Mouse (Mus musculus): ENCODE measurements around the gene Hs1bp3. TPM values are rescaled to one million over a fixed set of nuclear protein-coding genes. Genes with fewer than 3 reads are reported as not detected.

The Hs1bp3 gene
- polyA plus RNA-seq, 2 experiments = 2.3 to 2.4 TPM

DNA sequence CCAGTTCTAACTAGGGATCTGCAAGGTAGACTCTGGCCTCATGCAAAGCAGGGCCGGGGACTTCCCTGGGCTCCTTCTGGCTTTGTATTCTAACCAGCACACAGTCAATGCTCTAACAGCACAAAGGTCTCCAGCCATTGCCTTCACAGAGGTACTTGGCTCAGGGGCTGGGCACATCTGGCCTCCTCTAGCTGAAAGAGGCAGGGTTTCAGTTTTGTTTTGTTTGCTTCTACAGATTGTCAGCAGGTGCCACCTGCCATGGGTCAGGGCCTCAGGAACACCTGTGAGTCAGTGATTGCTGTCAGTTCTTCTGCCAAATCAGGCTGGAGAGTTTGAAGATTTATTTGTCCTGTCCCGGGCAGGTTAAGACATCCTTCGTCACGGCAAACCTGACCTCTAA is 39.8 kb downstream of the Hs1bp3 start:
- H3K9ac ChIP-seq (replicated peaks) = no peak overlapping the region
- TF ChIP-seq CTCF (IDR thresholded peaks at IDR 0.05; ENCODE audit: low read depth) = no peak
- no peak for TF ChIP-seq EP300 (IDR thresholded peaks at IDR 0.05; ENCODE audit: low read depth)
- no peaks in the 10 kb centered on the region for H3K9me3 ChIP-seq (ENCODE audit: control insufficient read depth, low read length)
- ATAC-seq (ENCODE audit: insufficient read depth) (no peak), DNase-seq (ENCODE audit: low read depth in 3 of 3, low spot score in 3 of 3) (no peak)
- 64% methylated on average over 4 of the region's 4 CpGs for WGBS (ENCODE audit: insufficient replicate concordance)
- no peak overlapping the region for H3K4me2 ChIP-seq (ENCODE audit: low read depth)
- no peak overlapping the region for H3K27ac ChIP-seq
- no peak overlapping the region for H3K4me3 ChIP-seq (ENCODE audit: insufficient read depth in 1 of 2, low read depth in 2 of 2, low read length in 2 of 2)
- H3K36me3 ChIP-seq (replicated peaks; ENCODE audit: control insufficient read depth, insufficient read depth, low read depth) = no peaks in the 10 kb centered on the region
- no peaks in the 10 kb centered on the region for H3K27me3 ChIP-seq (ENCODE audit: control insufficient read depth, insufficient read depth, low read length)
- H3K4me1 ChIP-seq (replicated peaks; ENCODE audit: control insufficient read depth in 2 of 2, insufficient read depth in 2 of 2, low read length in 1 of 2) = peaks cover 0 to 7% of the 10 kb centered on the region in 2 experiments; a peak in 2 of 4 replicates

DNA sequence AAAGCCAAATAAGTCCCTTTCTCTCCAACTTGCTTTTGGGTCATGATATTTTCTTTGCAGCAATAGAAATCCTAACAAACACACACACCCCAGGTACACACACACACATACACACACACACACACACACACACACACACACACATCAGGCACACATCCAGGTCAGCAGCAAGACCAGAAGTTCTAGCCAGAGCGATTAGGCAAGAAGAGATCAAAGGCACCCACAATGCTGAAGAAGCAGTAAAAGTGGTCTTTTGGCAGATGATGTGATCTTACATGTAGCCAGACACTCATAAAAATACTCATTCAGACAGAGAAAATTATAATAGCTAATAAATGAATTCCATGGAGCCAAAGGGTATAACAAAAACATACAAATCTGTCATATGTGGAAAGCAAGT is 41.0 kb downstream of the Hs1bp3 start:
- Histone ChIP-seq H3K27ac (no peak overlapping the region), H3K4me2 (ENCODE audit: low read depth) (no peak overlapping the region), H3K9me3 (ENCODE audit: control insufficient read depth, low read length) (no peaks in the 10 kb centered on the region), H3K36me3 (replicated peaks; ENCODE audit: control insufficient read depth, insufficient read depth, low read depth) (no peaks in the 10 kb centered on the region), H3K4me3 (ENCODE audit: insufficient read depth in 1 of 2, low read depth in 2 of 2, low read length in 2 of 2) (no peak overlapping the region), H3K27me3 (ENCODE audit: control insufficient read depth, insufficient read depth, low read length) (no peaks in the 10 kb centered on the region), H3K4me1 (replicated peaks; ENCODE audit: control insufficient read depth in 2 of 2, insufficient read depth in 2 of 2, low read length in 1 of 2) (peaks cover 0 to 7% of the 10 kb centered on the region in 2 experiments; a peak in 2 of 4 replicates), H3K9ac (replicated peaks) (no peak overlapping the region)
- TF ChIP-seq EP300 (IDR thresholded peaks at IDR 0.05; ENCODE audit: low read depth) (no peak), CTCF (IDR thresholded peaks at IDR 0.05; ENCODE audit: low read depth) (no peak)
- DNase-seq (ENCODE audit: low read depth in 3 of 3, low spot score in 3 of 3) (no peak), ATAC-seq (ENCODE audit: insufficient read depth) (no peak)
- 61% methylated on average over 1 of the region's 1 CpGs for WGBS (ENCODE audit: insufficient replicate concordance)

DNA sequence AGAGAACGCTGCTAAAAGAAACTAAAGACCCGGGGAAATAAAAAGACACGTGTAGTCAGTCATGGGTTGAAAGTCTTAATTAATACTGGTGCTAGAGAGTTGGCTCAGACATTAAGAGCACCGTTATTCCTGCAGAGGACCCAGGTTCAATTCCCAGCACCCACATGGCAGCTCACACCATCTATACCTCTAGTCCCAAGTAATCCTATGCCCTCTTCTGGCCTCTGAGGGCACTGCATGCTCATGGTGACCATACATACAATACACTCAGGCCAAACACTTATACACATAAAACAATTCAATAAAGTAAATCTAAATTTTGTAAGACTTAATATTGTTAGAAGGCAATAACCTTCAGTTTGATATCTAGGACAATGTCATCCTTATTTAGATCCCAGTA is 41.8 kb downstream of the Hs1bp3 start:
- H3K9ac ChIP-seq (replicated peaks) = no peak overlapping the region
- DNase-seq (ENCODE audit: low read depth in 3 of 3, low spot score in 3 of 3) (no peak), ATAC-seq (ENCODE audit: insufficient read depth) (no peak)
- H3K36me3 ChIP-seq (replicated peaks; ENCODE audit: control insufficient read depth, insufficient read depth, low read depth) = no peaks in the 10 kb centered on the region
- no peaks in the 10 kb centered on the region for H3K27me3 ChIP-seq (ENCODE audit: control insufficient read depth, insufficient read depth, low read length)
- no peak overlapping the region for H3K27ac ChIP-seq
- peaks cover 0 to 3% of the 10 kb centered on the region in 2 experiments; a peak in 2 of 4 replicates for H3K4me1 ChIP-seq (replicated peaks; ENCODE audit: control insufficient read depth in 2 of 2, insufficient read depth in 2 of 2, low read length in 1 of 2)
- H3K4me2 ChIP-seq (ENCODE audit: low read depth) = no peak overlapping the region
- H3K9me3 ChIP-seq (ENCODE audit: control insufficient read depth, low read length) = no peaks in the 10 kb centered on the region
- no peak overlapping the region for H3K4me3 ChIP-seq (ENCODE audit: insufficient read depth in 1 of 2, low read depth in 2 of 2, low read length in 2 of 2)
- 69% methylated on average over 4 of the region's 4 CpGs for WGBS (ENCODE audit: insufficient replicate concordance)
- TF ChIP-seq EP300 (IDR thresholded peaks at IDR 0.05; ENCODE audit: low read depth) (no peak), CTCF (IDR thresholded peaks at IDR 0.05; ENCODE audit: low read depth) (peak; percentile 11; the same call in 1 of the 2 replicates)

DNA sequence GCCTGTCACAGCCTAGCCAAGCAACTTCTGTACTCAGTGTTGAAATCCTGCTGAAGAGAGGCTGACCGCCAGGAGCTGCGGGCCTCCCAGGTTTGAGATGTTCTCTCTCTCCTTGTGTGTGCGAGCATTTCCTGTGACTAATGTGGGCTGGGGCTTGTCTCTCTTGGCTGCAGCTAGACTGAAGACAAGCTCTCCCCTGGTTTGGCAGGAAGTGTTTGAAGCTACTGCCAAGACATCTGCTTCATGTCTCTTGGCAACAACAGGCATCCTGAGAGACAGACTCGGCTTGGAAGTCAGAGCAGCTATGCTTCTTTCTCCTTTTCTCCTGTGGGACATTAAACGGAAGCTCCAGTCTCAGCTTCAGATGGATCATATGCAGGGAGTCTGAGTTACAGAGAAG is 44.2 kb downstream of the Hs1bp3 start:
- Histone ChIP-seq H3K36me3 (replicated peaks; ENCODE audit: control insufficient read depth, insufficient read depth, low read depth) (no peaks in the 10 kb centered on the region), H3K4me1 (replicated peaks; ENCODE audit: control insufficient read depth in 2 of 2, insufficient read depth in 2 of 2, low read length in 1 of 2) (peaks cover 0 to 2% of the 10 kb centered on the region in 2 experiments; a peak in 1 of 4 replicates), H3K9me3 (ENCODE audit: control insufficient read depth, low read length) (no peaks in the 10 kb centered on the region), H3K4me2 (ENCODE audit: low read depth) (no peak overlapping the region), H3K9ac (replicated peaks) (no peak overlapping the region), H3K27me3 (ENCODE audit: control insufficient read depth, insufficient read depth, low read length) (no peaks in the 10 kb centered on the region), H3K4me3 (ENCODE audit: insufficient read depth in 1 of 2, low read depth in 2 of 2, low read length in 2 of 2) (no peak overlapping the region), H3K27ac (no peak overlapping the region)
- WGBS (ENCODE audit: insufficient replicate concordance) = 26% methylated on average over 5 of the region's 5 CpGs
- no peak for ATAC-seq (ENCODE audit: insufficient read depth)
- DNase-seq (ENCODE audit: low read depth in 3 of 3, low spot score in 3 of 3) = no peak
- TF ChIP-seq CTCF (IDR thresholded peaks at IDR 0.05; ENCODE audit: low read depth) (no peak), EP300 (IDR thresholded peaks at IDR 0.05; ENCODE audit: low read depth) (no peak)

DNA sequence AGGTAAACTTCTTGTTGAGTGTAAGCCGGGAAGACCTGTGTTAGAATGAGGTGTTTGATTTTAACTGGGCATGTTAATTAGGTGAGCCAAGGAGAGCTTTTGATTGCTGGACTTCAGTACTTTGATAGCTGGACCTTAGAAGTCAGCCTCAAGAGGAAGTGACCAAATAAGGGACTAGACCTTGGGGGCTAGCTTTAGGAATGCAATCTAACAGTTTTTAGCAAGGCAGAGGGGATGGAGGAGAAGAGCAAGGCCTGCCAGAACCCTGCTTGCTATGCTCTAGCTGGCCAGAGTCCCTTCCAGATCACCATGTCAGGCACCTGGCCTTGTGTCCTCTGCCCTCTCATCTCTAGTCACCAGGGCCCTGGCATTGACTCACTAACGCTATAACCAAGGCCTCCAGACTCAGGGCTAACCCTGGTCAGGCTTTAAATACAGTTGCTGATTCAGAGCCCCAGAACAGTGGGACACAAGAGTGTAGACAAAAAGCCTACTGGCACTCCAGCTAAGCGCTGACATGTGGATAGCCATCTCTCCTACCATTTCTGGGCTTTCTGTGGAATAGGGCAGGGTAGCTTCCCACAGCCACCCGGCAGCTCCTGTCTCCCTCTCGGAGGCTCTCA is 45.2 kb downstream of the Hs1bp3 start:
- no peaks in the 10 kb centered on the region for H3K27me3 ChIP-seq (ENCODE audit: control insufficient read depth, insufficient read depth, low read length)
- H3K4me3 ChIP-seq (ENCODE audit: insufficient read depth in 1 of 2, low read depth in 2 of 2, low read length in 2 of 2) = no peak overlapping the region
- no peaks in the 10 kb centered on the region for H3K9me3 ChIP-seq (ENCODE audit: control insufficient read depth, low read length)
- H3K4me2 ChIP-seq (ENCODE audit: low read depth) = no peak overlapping the region
- 54% methylated on average over 5 of the region's 5 CpGs for WGBS (ENCODE audit: insufficient replicate concordance)
- H3K27ac ChIP-seq = no peak overlapping the region
- ATAC-seq (ENCODE audit: insufficient read depth) (no peak), DNase-seq (ENCODE audit: low read depth in 3 of 3, low spot score in 3 of 3) (no peak)
- H3K36me3 ChIP-seq (replicated peaks; ENCODE audit: control insufficient read depth, insufficient read depth, low read depth) = no peaks in the 10 kb centered on the region
- no peak overlapping the region for H3K9ac ChIP-seq (replicated peaks)
- TF ChIP-seq CTCF (IDR thresholded peaks at IDR 0.05; ENCODE audit: low read depth) = no peak
- no peak for TF ChIP-seq EP300 (IDR thresholded peaks at IDR 0.05; ENCODE audit: low read depth)
- peaks cover 0 to 2% of the 10 kb centered on the region in 2 experiments; a peak in 1 of 4 replicates for H3K4me1 ChIP-seq (replicated peaks; ENCODE audit: control insufficient read depth in 2 of 2, insufficient read depth in 2 of 2, low read length in 1 of 2)

Measured in liver, embryonic 14.5 days (tissue).